Mouse (Mus musculus): ENCODE results near the gene Magoh. TPM values are rescaled to one million over a fixed set of nuclear protein-coding genes. Genes with fewer than 3 reads are reported as not detected.

Magoh gene
- total RNA-seq, 2 experiments from 2014 or later: 66.9 to 79.4 TPM

Other genes with a start within 250 kb of the Magoh start
- gene Dmrtb1, start 195.5 kb upstream of the Magoh start, total RNA-seq (2015; ENCODE audit: low replicate concordance): not detected in 2 replicates
- gene Dmrtb1, start 195.5 kb upstream of the Magoh start, total RNA-seq (2017; ENCODE audit: low replicate concordance): not detected in 2 replicates
- gene Lrp8, start 77.5 kb upstream of the Magoh start, total RNA-seq (2015; ENCODE audit: low replicate concordance): 2.1 and 2.3 TPM in 2 replicates
- 4.7 and 6.0 TPM in 2 replicates for gene Lrp8, start 77.5 kb upstream of the Magoh start, total RNA-seq (2017; ENCODE audit: low replicate concordance)
- gene 0610037L13Rik, start 10.1 kb downstream of the Magoh start, total RNA-seq (2015; ENCODE audit: low replicate concordance): 15.4 and 27.4 TPM in 2 replicates
- 5.3 and 21.7 TPM in 2 replicates for gene 0610037L13Rik, start 10.1 kb downstream of the Magoh start, total RNA-seq (2017; ENCODE audit: low replicate concordance)
- 4.4 and 14.2 TPM in 2 replicates for gene Cpt2, start 43.9 kb downstream of the Magoh start, total RNA-seq (2015; ENCODE audit: low replicate concordance)
- 4.5 and 6.1 TPM in 2 replicates for gene Cpt2, start 43.9 kb downstream of the Magoh start, total RNA-seq (2017; ENCODE audit: low replicate concordance)
- not detected in 2 replicates for gene Slc1a7, start 88.6 kb downstream of the Magoh start, total RNA-seq (2015; ENCODE audit: low replicate concordance)
- not detected in 2 replicates for gene Slc1a7, start 88.6 kb downstream of the Magoh start, total RNA-seq (2017; ENCODE audit: low replicate concordance)
- gene Podn, start 216.7 kb downstream of the Magoh start, total RNA-seq (2015; ENCODE audit: low replicate concordance): not detected in 2 replicates
- not detected in 2 replicates for gene Podn, start 216.7 kb downstream of the Magoh start, total RNA-seq (2017; ENCODE audit: low replicate concordance)

Measured in erythroblast, adult 5-6 weeks (primary cell).